Mouse (Mus musculus) olfactory bulb, adult 2 months (tissue): ENCODE data around the gene Vgll4.

Experiments used
- CTCF ChIP-seq: fragments of 200-500 bp; IDR thresholded peaks from 2 replicates; pipeline ENCODE4 v1.5.1; 2012; ENCODE audit warnings: low read depth, mild to moderate bottlenecking, low read length, moderate library complexity; ENCODE audit not compliant: insufficient read depth
- POLR2A ChIP-seq: fragments of 200-500 bp; IDR thresholded peaks from 2 replicates; pipeline ENCODE4 v1.6.1; 2012; ENCODE audit warnings: mild to moderate bottlenecking, low read depth, low read length, moderate library complexity; ENCODE audit not compliant: insufficient read depth

DNA sequence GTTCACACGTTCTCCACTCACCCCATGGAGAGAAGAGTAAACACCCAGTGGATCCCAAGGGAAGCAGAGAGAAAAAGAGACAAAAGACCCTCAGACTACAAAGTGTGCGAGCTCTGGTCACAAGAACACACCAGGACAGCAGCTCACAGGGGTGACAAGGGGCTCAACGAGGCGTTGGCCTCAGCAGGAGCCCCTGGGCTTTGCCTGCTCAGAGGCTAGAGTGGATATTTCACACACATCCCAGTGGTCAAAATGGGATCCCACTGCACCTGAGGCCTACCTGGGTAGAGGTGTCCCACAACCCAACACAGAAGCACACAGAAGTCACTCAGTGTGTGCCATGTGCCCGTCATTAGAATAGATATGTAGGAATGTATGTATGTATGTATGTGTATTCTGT, 84.7 kb downstream of the Vgll4 start:
- TF ChIP-seq POLR2A = no peak
- no peak for TF ChIP-seq CTCF
